Mouse (Mus musculus): Measurements from ENCODE around the gene Hmgn3. TPM values are rescaled to one million over a fixed set of nuclear protein-coding genes. Genes with fewer than 3 reads are reported as not detected.

The Hmgn3 gene
- polyA plus RNA-seq, 1 experiment from 2014 or later = 140 TPM

- no peak for ATAC-seq (ENCODE audit: low FRiP score)
These were observed 27.3 kb downstream of the Hmgn3 start for GRCm38 (mm10) chr9:83119211-83119610.

GRCm38 (mm10) chr9:83117486-83117885 lies 29.0 kb downstream of the Hmgn3 start:
- ATAC-seq (ENCODE audit: low FRiP score) (no peak), DNase-seq (ENCODE audit: low spot score) (no peak)
- no peaks in the 10 kb centered on the region for H3K36me3 ChIP-seq (ENCODE audit: control insufficient read depth, insufficient read depth, low read length)
- no peaks in the 10 kb centered on the region for H3K9me3 ChIP-seq (ENCODE audit: control insufficient read depth, low read length)
- 95% methylated on average over 7 of the region's 7 CpGs for WGBS
- no peaks in the 10 kb centered on the region for H3K27me3 ChIP-seq (ENCODE audit: control insufficient read depth, insufficient read depth, low read length)
- no peak overlapping the region for H3K27ac ChIP-seq (ENCODE audit: low read depth, low read length)
- H3K4me2 ChIP-seq (replicated peaks; ENCODE audit: low read depth, low read length) = no peak overlapping the region
- no peak overlapping the region for H3K4me3 ChIP-seq (ENCODE audit: low read depth, low read length)
- no peak overlapping the region for H3K9ac ChIP-seq (ENCODE audit: low read depth, low read length)
- H3K4me1 ChIP-seq (replicated peaks; ENCODE audit: control insufficient read depth, insufficient read depth, low read length) = no peaks in the 10 kb centered on the region

More at GRCm38 (mm10) chr9:83119211-83119610, 27.3 kb downstream of the Hmgn3 start:
- Histone ChIP-seq H3K4me3 (ENCODE audit: low read depth, low read length) (no peak overlapping the region), H3K27me3 (ENCODE audit: control insufficient read depth, insufficient read depth, low read length) (no peaks in the 10 kb centered on the region), H3K4me1 (replicated peaks; ENCODE audit: control insufficient read depth, insufficient read depth, low read length) (no peaks in the 10 kb centered on the region), H3K9ac (ENCODE audit: low read depth, low read length) (no peak overlapping the region), H3K27ac (ENCODE audit: low read depth, low read length) (no peak overlapping the region), H3K36me3 (ENCODE audit: control insufficient read depth, insufficient read depth, low read length) (no peaks in the 10 kb centered on the region), H3K9me3 (ENCODE audit: control insufficient read depth, low read length) (no peaks in the 10 kb centered on the region), H3K4me2 (replicated peaks; ENCODE audit: low read depth, low read length) (no peak overlapping the region)
- no peak for DNase-seq (ENCODE audit: low spot score)
- WGBS = 88% methylated on average over 2 of the region's 2 CpGs

DNA sequence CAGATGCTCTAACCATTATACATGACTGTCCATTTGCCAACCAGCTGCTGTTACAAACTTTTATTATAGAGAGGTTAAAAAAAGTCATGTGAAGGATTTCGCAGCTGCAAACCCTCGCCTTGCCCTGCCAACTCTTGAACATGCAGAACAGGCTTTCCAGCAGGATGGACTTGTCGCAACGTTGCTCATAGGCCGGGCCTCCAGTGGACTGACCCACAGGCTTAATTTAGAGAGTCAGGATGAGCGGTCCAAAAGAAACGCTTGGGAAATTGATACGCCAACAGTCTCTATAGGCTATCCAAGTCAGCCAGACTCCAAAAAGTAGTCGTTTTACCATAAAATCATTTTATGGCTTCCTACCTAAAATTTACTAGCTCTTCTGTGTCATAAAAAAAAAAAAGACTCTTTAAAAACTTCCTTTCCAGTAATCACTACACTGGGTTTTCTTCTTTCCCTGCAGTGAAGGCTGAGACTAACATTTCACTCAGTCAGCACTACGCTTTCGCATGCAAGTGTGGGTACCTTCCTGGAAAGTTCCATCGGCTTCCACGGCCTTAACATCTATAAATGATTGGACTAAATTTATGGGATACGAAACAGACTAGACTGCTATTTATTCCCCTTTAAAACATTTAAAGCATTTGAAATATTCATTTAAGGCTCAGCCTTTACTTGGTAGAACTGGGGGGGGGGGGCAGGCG lies 29.6 kb downstream of the Hmgn3 start:
- Histone ChIP-seq H3K27ac (ENCODE audit: low read depth, low read length) (no peak overlapping the region), H3K9me3 (ENCODE audit: control insufficient read depth, low read length) (no peaks in the 10 kb centered on the region), H3K36me3 (ENCODE audit: control insufficient read depth, insufficient read depth, low read length) (no peaks in the 10 kb centered on the region), H3K27me3 (ENCODE audit: control insufficient read depth, insufficient read depth, low read length) (no peaks in the 10 kb centered on the region), H3K9ac (ENCODE audit: low read depth, low read length) (no peak overlapping the region), H3K4me2 (replicated peaks; ENCODE audit: low read depth, low read length) (no peak overlapping the region), H3K4me1 (replicated peaks; ENCODE audit: control insufficient read depth, insufficient read depth, low read length) (no peaks in the 10 kb centered on the region), H3K4me3 (ENCODE audit: low read depth, low read length) (no peak overlapping the region)
- WGBS = 96% methylated on average over 15 of the region's 15 CpGs
- no peak for DNase-seq (ENCODE audit: low spot score)
- no peak for ATAC-seq (ENCODE audit: low FRiP score)

GRCm38 (mm10) chr9:83115676-83116075 lies 30.8 kb downstream of the Hmgn3 start:
- ATAC-seq (ENCODE audit: low FRiP score) (no peak), DNase-seq (ENCODE audit: low spot score) (no peak)
- WGBS = 94% methylated on average over 2 of the region's 2 CpGs
- H3K36me3 ChIP-seq (ENCODE audit: control insufficient read depth, insufficient read depth, low read length) = no peaks in the 10 kb centered on the region
- no peaks in the 10 kb centered on the region for H3K27me3 ChIP-seq (ENCODE audit: control insufficient read depth, insufficient read depth, low read length)
- no peak overlapping the region for H3K4me3 ChIP-seq (ENCODE audit: low read depth, low read length)
- no peak overlapping the region for H3K9ac ChIP-seq (ENCODE audit: low read depth, low read length)
- H3K4me1 ChIP-seq (replicated peaks; ENCODE audit: control insufficient read depth, insufficient read depth, low read length) = no peaks in the 10 kb centered on the region
- no peak overlapping the region for H3K4me2 ChIP-seq (replicated peaks; ENCODE audit: low read depth, low read length)
- no peaks in the 10 kb centered on the region for H3K9me3 ChIP-seq (ENCODE audit: control insufficient read depth, low read length)
- no peak overlapping the region for H3K27ac ChIP-seq (ENCODE audit: low read depth, low read length)

- WGBS = 84% methylated on average over 9 of the region's 10 CpGs
- H3K9me3 ChIP-seq (ENCODE audit: control insufficient read depth, low read length) = no peaks in the 10 kb centered on the region
- H3K27ac ChIP-seq (ENCODE audit: low read depth, low read length) = no peak overlapping the region
- DNase-seq (ENCODE audit: low spot score) = no peak
- no peaks in the 10 kb centered on the region for H3K27me3 ChIP-seq (ENCODE audit: control insufficient read depth, insufficient read depth, low read length)
- no peak overlapping the region for H3K4me3 ChIP-seq (ENCODE audit: low read depth, low read length)
- H3K36me3 ChIP-seq (ENCODE audit: control insufficient read depth, insufficient read depth, low read length) = no peaks in the 10 kb centered on the region
- no peak for ATAC-seq (ENCODE audit: low FRiP score)
- no peak overlapping the region for H3K4me2 ChIP-seq (replicated peaks; ENCODE audit: low read depth, low read length)
- no peak overlapping the region for H3K9ac ChIP-seq (ENCODE audit: low read depth, low read length)
- no peaks in the 10 kb centered on the region for H3K4me1 ChIP-seq (replicated peaks; ENCODE audit: control insufficient read depth, insufficient read depth, low read length)
These were observed 32.7 kb downstream of the Hmgn3 start for GRCm38 (mm10) chr9:83113800-83114217.

DNA sequence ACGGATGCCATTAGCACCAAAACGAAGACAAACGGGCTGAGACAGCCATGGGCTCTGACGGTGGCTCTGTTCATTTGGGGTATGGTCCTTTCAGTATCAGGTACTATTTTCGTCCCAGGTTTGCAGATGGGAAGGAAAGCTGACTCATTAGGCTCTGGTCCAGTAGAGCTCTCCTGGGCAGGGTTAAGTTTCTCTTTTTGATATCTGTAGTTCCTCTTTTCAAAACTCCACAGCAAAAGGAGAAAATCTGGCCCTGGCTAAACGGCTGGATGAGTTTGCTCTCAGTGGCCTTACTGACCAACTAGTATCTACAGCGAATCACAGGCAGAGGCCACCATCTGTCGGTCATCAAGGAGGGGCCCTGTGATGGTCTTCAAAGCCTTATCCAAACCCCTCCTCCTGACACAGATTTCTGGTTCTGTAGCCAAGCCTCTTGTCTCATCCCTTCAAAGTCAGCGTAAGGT lies 34.1 kb downstream of the Hmgn3 start:
- WGBS = 87% methylated on average over 9 of the region's 9 CpGs

DNA sequence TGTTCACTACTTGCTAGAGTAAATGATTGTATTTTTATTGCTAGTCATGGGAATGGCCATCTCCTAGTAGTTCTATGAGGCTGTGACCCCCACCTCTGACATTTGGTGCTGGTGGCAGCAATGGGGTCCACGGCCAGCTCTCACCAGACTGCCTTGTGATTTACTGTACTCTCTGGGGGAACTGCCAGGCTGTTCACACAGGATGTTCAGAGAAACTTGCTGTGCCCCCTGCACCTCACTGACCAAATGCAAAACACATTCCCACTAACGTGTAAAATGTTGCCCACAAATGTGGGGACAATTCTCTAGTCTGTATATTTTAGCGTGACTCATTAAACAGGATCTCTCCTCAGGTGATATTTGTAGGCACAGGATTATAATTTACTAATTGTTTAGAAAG lies 34.7 kb downstream of the Hmgn3 start:
- Histone ChIP-seq H3K27me3 (ENCODE audit: control insufficient read depth, insufficient read depth, low read length) (no peaks in the 10 kb centered on the region), H3K9ac (ENCODE audit: low read depth, low read length) (no peak overlapping the region), H3K36me3 (ENCODE audit: control insufficient read depth, insufficient read depth, low read length) (no peaks in the 10 kb centered on the region), H3K4me1 (replicated peaks; ENCODE audit: control insufficient read depth, insufficient read depth, low read length) (no peaks in the 10 kb centered on the region), H3K27ac (ENCODE audit: low read depth, low read length) (no peak overlapping the region), H3K4me3 (ENCODE audit: low read depth, low read length) (no peak overlapping the region), H3K4me2 (replicated peaks; ENCODE audit: low read depth, low read length) (no peak overlapping the region), H3K9me3 (ENCODE audit: control insufficient read depth, low read length) (no peaks in the 10 kb centered on the region)
- no peak for DNase-seq (ENCODE audit: low spot score)
- ATAC-seq (ENCODE audit: low FRiP score) = no peak
- WGBS = 87% methylated on average over 3 of the region's 3 CpGs

More for the DNA sequence above, 34.1 kb downstream of the Hmgn3 start:
- no peak overlapping the region for H3K4me2 ChIP-seq (replicated peaks; ENCODE audit: low read depth, low read length)
- ATAC-seq (ENCODE audit: low FRiP score) (no peak), DNase-seq (ENCODE audit: low spot score) (no peak)
- H3K4me1 ChIP-seq (replicated peaks; ENCODE audit: control insufficient read depth, insufficient read depth, low read length) = no peaks in the 10 kb centered on the region
- no peaks in the 10 kb centered on the region for H3K27me3 ChIP-seq (ENCODE audit: control insufficient read depth, insufficient read depth, low read length)
- no peak overlapping the region for H3K9ac ChIP-seq (ENCODE audit: low read depth, low read length)
- H3K9me3 ChIP-seq (ENCODE audit: control insufficient read depth, low read length) = no peaks in the 10 kb centered on the region
- H3K4me3 ChIP-seq (ENCODE audit: low read depth, low read length) = no peak overlapping the region
- H3K27ac ChIP-seq (ENCODE audit: low read depth, low read length) = no peak overlapping the region
- H3K36me3 ChIP-seq (ENCODE audit: control insufficient read depth, insufficient read depth, low read length) = no peaks in the 10 kb centered on the region

GRCm38 (mm10) chr9:83111117-83111686 lies 35.3 kb downstream of the Hmgn3 start:
- DNase-seq (ENCODE audit: low spot score) = no peak
- no peak overlapping the region for H3K4me2 ChIP-seq (replicated peaks; ENCODE audit: low read depth, low read length)
- H3K9me3 ChIP-seq (ENCODE audit: control insufficient read depth, low read length) = no peaks in the 10 kb centered on the region
- 88% methylated on average over 9 of the region's 9 CpGs for WGBS
- H3K4me1 ChIP-seq (replicated peaks; ENCODE audit: control insufficient read depth, insufficient read depth, low read length) = no peaks in the 10 kb centered on the region
- H3K4me3 ChIP-seq (ENCODE audit: low read depth, low read length) = no peak overlapping the region
- no peaks in the 10 kb centered on the region for H3K27me3 ChIP-seq (ENCODE audit: control insufficient read depth, insufficient read depth, low read length)
- H3K9ac ChIP-seq (ENCODE audit: low read depth, low read length) = no peak overlapping the region
- H3K27ac ChIP-seq (ENCODE audit: low read depth, low read length) = no peak overlapping the region
- H3K36me3 ChIP-seq (ENCODE audit: control insufficient read depth, insufficient read depth, low read length) = no peaks in the 10 kb centered on the region
- no peak for ATAC-seq (ENCODE audit: low FRiP score)

Measured in hindbrain, embryonic 11.5 days (tissue).